8 mouse cellular contexts compared by ENCODE assay signal in genomic region chr19:56176059-56176458, GRCm38 (mm10).
DNase-seq lines count a peak whose midpoint lies in the region; ATAC-seq and TF ChIP-seq lines count a peak whose summit lies in the region.

No protein-coding gene starts in this region.

- H3K36me3 ChIP-seq in liver, adult 2 months (ENCODE audit: control insufficient read depth, insufficient read depth, low read length) = no peaks in the 10 kb centered on the region
- no peaks in the 10 kb centered on the region for H3K36me3 ChIP-seq in liver, embryonic 12.5 days
- no peaks in the 10 kb centered on the region for H3K36me3 ChIP-seq in hindbrain, embryonic 14.5 days (replicated peaks; ENCODE audit: control insufficient read depth, insufficient read depth)
- H3K36me3 ChIP-seq in hindbrain, embryonic 13.5 days = no peaks in the 10 kb centered on the region

- H3K9ac ChIP-seq in liver, adult 2 months (ENCODE audit: low read depth, low read length) = no peak overlapping the region
- H3K9ac ChIP-seq in liver, embryonic 12.5 days = no peak overlapping the region
- no peak overlapping the region for H3K9ac ChIP-seq in hindbrain, embryonic 14.5 days
- no peak overlapping the region for H3K9ac ChIP-seq in hindbrain, embryonic 13.5 days

- no peak for TF ChIP-seq CTCF in liver, adult 2 months (IDR thresholded peaks at IDR 0.05; ENCODE audit: low read depth, low read length)

- ATAC-seq in liver, embryonic 12.5 days = no peak
- no peak for ATAC-seq in hindbrain, embryonic 14.5 days (ENCODE audit: low FRiP score)
- no peak for ATAC-seq in hindbrain, embryonic 13.5 days (ENCODE audit: low FRiP score)

- H3K79me2 ChIP-seq in liver, adult 2 months (ENCODE audit: control insufficient read depth, insufficient read depth, low read length) = no peaks in the 10 kb centered on the region

- H3K9me3 ChIP-seq in liver, embryonic 12.5 days (replicated peaks) = no peaks in the 10 kb centered on the region
- no peaks in the 10 kb centered on the region for H3K9me3 ChIP-seq in hindbrain, embryonic 14.5 days (ENCODE audit: control insufficient read depth, low read length)
- 0 out of 2 replicates have a peak, but pooled peaks cover 4% of the 10 kb centered on the region for H3K9me3 ChIP-seq in hindbrain, embryonic 13.5 days

- no peaks in the 10 kb centered on the region for H3K27me3 ChIP-seq in liver, adult 2 months (ENCODE audit: control insufficient read depth, insufficient read depth, low read length)
- H3K27me3 ChIP-seq in liver, embryonic 12.5 days (replicated peaks) = 0 out of 2 replicates have a peak, but pooled peaks cover 6% of the 10 kb centered on the region
- H3K27me3 ChIP-seq in hindbrain, embryonic 14.5 days (ENCODE audit: control insufficient read depth, insufficient read depth, low read length) = peaks cover 4% of the 10 kb centered on the region; the same call in 1 of the 2 replicates
- 0 out of 2 replicates have a peak, but pooled peaks cover 10% of the 10 kb centered on the region for H3K27me3 ChIP-seq in hindbrain, embryonic 13.5 days

- H3K4me1 ChIP-seq in liver, adult 2 months (ENCODE audit: control insufficient read depth, insufficient read depth, low read length) = peaks cover 4% of the 10 kb centered on the region
- peaks cover 11% of the 10 kb centered on the region for H3K4me1 ChIP-seq in liver, embryonic 12.5 days
- H3K4me1 ChIP-seq in hindbrain, embryonic 14.5 days (replicated peaks; ENCODE audit: control insufficient read depth, insufficient read depth, low read length) = no peaks in the 10 kb centered on the region
- no peaks in the 10 kb centered on the region for H3K4me1 ChIP-seq in hindbrain, embryonic 13.5 days (replicated peaks)

- peak; percentile 45 for DNase-seq in adrenal gland, adult 2 months
- DNase-seq in adrenal gland, postnatal 4 days (ENCODE audit: low spot score in 2 of 2) = no peak
- DNase-seq in liver, adult 2 months (ENCODE audit: extremely low read depth, low read depth, low spot score) = peak; percentile 89
- peak; percentile 73 for DNase-seq in heart, adult 8-10 months (ENCODE audit: low spot score)
- DNase-seq in lung, postnatal 10 days = peak; percentile 66
- no peak for DNase-seq in hindbrain, embryonic 14.5 days (ENCODE audit: low spot score)

- H3K27ac ChIP-seq in liver, adult 2 months (replicated peaks; ENCODE audit: insufficient read depth, low read depth, low read length) = no peak overlapping the region
- H3K27ac ChIP-seq in liver, embryonic 12.5 days = no peak overlapping the region
- H3K27ac ChIP-seq in hindbrain, embryonic 14.5 days = no peak overlapping the region
- no peak overlapping the region for H3K27ac ChIP-seq in hindbrain, embryonic 13.5 days

- no peak overlapping the region for H3K4me3 ChIP-seq in liver, adult 2 months (ENCODE audit: insufficient read depth, low read depth, low read length)
- H3K4me3 ChIP-seq in liver, embryonic 12.5 days = no peak overlapping the region
- H3K4me3 ChIP-seq in hindbrain, embryonic 14.5 days (replicated peaks; ENCODE audit: low read length) = no peak overlapping the region
- no peak overlapping the region for H3K4me3 ChIP-seq in hindbrain, embryonic 13.5 days

- H3K4me2 ChIP-seq in liver, embryonic 12.5 days = no peak overlapping the region
- H3K4me2 ChIP-seq in hindbrain, embryonic 14.5 days (replicated peaks) = no peak overlapping the region
- H3K4me2 ChIP-seq in hindbrain, embryonic 13.5 days = no peak overlapping the region

- WGBS in liver, adult 2 months = 22% methylated on average over 8 of the region's 8 CpGs
- WGBS in liver, embryonic 12.5 days (ENCODE audit: insufficient replicate concordance) = 77% methylated on average over 8 of the region's 8 CpGs
- WGBS in hindbrain, embryonic 14.5 days = 94% methylated on average over 8 of the region's 8 CpGs
- WGBS in hindbrain, embryonic 13.5 days = 91% methylated on average over 8 of the region's 8 CpGs

- TF ChIP-seq POLR2A in liver, adult 2 months (IDR thresholded peaks at IDR 0.05; ENCODE audit: extremely low read depth, insufficient read depth, low read length) = no peak

Comparison
In these comparisons a context has a peak if more than half of its experiments do, and no peak if none do; other contexts are left out.
1. DNase-seq: peak in adrenal gland, adult 2 months (single experiment), liver, adult 2 months (single experiment), heart, adult 8-10 months (single experiment) and lung, postnatal 10 days (single experiment); none in adrenal gland, postnatal 4 days (0 of 2) and hindbrain, embryonic 14.5 days (single experiment).